Mouse (Mus musculus) brain, embryonic 14.5 days (tissue): Measurements from ENCODE around the gene Rgs19. TPM values are rescaled to one million over a fixed set of nuclear protein-coding genes. Genes with fewer than 3 reads are reported as not detected.

Experiments
- DNase-seq: peaks from one replicate; pipeline ENCODE4 v3.0.0-alpha.2; 2011; ENCODE audit warnings: low read depth
- CTCF ChIP-seq: fragments of 200-500 bp; IDR thresholded peaks from 2 replicates; pipeline ENCODE4 v1.5.1; 2012; ENCODE audit warnings: inconsistent platforms, mild to moderate bottlenecking, moderate library complexity, borderline replicate concordance; ENCODE audit not compliant: insufficient read depth, insufficient read length; ENCODE audit errors: extremely low read depth
- POLR2A ChIP-seq: fragments of 200-500 bp; IDR thresholded peaks from 2 replicates; pipeline ENCODE4 v1.6.1; 2012; ENCODE audit warnings: mild to moderate bottlenecking, inconsistent platforms, borderline replicate concordance; ENCODE audit not compliant: poor library complexity, insufficient read depth, insufficient read length, severe bottlenecking; ENCODE audit errors: extremely low read depth
- polyA plus RNA-seq: library from polyadenylated mRNA; depleted of rRNA; stranded (reverse); fragments of >200 nt; gene quantifications from 2 replicates; pipeline ENCODE4 v1.2.3, GENCODE M21; 2012; rRNA removed

Gene Rgs19
- 75.9 and 87.7 TPM in 2 replicates for polyA plus RNA-seq

- peak; percentile 92 for DNase-seq
- TF ChIP-seq POLR2A (peak; percentile 70), CTCF (no peak)
Measured at GRCm38 (mm10) chr2:181693339-181694280, at the start of gene Rgs19. Gene Rgs19 (minus strand): TSS chr2:181693977.

GRCm38 (mm10) chr2:181730051-181730450 is 36.3 kb upstream of the Rgs19 start:
- no peak for TF ChIP-seq POLR2A
- TF ChIP-seq CTCF: no peak
- no peak for DNase-seq

- peak; percentile 71 for DNase-seq
- no peak for TF ChIP-seq POLR2A
Measured at GRCm38 (mm10) chr2:181727659-181728262, 34.0 kb upstream of the Rgs19 start.

GRCm38 (mm10) chr2:181722213-181722612 is 28.4 kb upstream of the Rgs19 start:
- DNase-seq: peak; percentile 81
- peak; percentile 84 for TF ChIP-seq CTCF
- TF ChIP-seq POLR2A: no peak

GRCm38 (mm10) chr2:181721200-181721599 is 27.4 kb upstream of the Rgs19 start:
- no peak for DNase-seq

GRCm38 (mm10) chr2:181720061-181720460 is 26.3 kb upstream of the Rgs19 start:
- TF ChIP-seq POLR2A (no peak), CTCF (no peak)
- DNase-seq: no peak

More at GRCm38 (mm10) chr2:181721200-181721599, 27.4 kb upstream of the Rgs19 start:
- TF ChIP-seq POLR2A (no peak), CTCF (no peak)

GRCm38 (mm10) chr2:181716991-181717390 is 23.2 kb upstream of the Rgs19 start:
- TF ChIP-seq CTCF (no peak), POLR2A (no peak)
- peak; percentile 23 for DNase-seq

- no peak for DNase-seq
- TF ChIP-seq CTCF (no peak), POLR2A (no peak)
Measured at GRCm38 (mm10) chr2:181715382-181715781, 21.6 kb upstream of the Rgs19 start.

GRCm38 (mm10) chr2:181714903-181715326 is 21.1 kb upstream of the Rgs19 start, which contains the start of gene Oprl1:
Gene Oprl1 (plus strand): TSS chr2:181715016.
- DNase-seq: peak; percentile 92
- no peak for TF ChIP-seq CTCF
- TF ChIP-seq POLR2A: 0 out of 2 replicates have a peak, but pooled peaks have one; percentile 17

- peak; percentile 92 for DNase-seq
- no peak for TF ChIP-seq CTCF
- no peak for TF ChIP-seq POLR2A
Measured at GRCm38 (mm10) chr2:181713749-181714148, 20.0 kb upstream of the Rgs19 start.

GRCm38 (mm10) chr2:181706668-181707067 is 12.9 kb upstream of the Rgs19 start:
- peak; percentile 48; the same call in 1 of the 2 replicates for TF ChIP-seq CTCF
- no peak for TF ChIP-seq POLR2A
- DNase-seq: peak; percentile 43
